Mouse (Mus musculus) G1E (cell line): ENCODE measurements at regions not wholly inside any gene's neighbourhood (a gene's known extent, or its start where the extent isn't known, plus 50 kb on each side); places are given as distances from the start of the nearest gene placed in this dataset.

Source experiments
- CTCF ChIP-seq: IDR thresholded peaks from 2 replicates; pipeline ENCODE4 v1.5.1; 2012; ENCODE audit warnings: low read depth, low read length, inconsistent platforms, mixed read lengths
- GATA1 ChIP-seq: IDR thresholded peaks from 2 replicates; pipeline ENCODE4 v1.6.1; 2012; ENCODE audit warnings: borderline replicate concordance, low read length, inconsistent platforms, mixed read lengths
- POLR2AphosphoS5 ChIP-seq: IDR thresholded peaks from 2 replicates; pipeline ENCODE4 v1.6.1; 2012; ENCODE audit warnings: low read depth, low read length, inconsistent platforms; ENCODE audit not compliant: insufficient replicate concordance
- TAL1 ChIP-seq: conservative IDR thresholded peaks from 2 replicates; pipeline ENCODE4 v1.6.1; 2012; ENCODE audit warnings: low read depth, low read length, inconsistent platforms, mixed read lengths

DNA sequence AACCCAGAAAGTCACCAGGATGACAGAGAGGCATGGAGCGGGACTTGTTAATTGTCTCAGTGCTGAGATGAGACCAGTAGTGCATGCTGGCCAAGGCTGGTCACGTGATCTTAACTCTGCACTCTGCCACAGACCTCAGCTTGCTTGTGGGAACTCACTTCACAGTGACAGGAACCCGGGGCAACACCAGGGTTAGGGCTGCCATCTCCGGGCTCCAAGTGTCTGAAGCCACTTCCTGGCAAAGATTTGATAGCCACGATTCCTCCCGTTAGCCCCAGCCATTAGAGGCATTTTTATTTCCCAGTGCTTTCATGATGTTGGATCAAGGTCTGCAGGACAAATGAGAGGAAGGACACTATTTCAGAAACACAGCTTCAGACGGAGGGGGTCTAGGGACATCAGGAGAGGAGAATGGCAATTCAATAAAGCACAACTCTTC, 261.1 kb downstream of the Adgrl2 start:
- TF ChIP-seq CTCF (no peak), TAL1 (no peak), POLR2AphosphoS5 (no peak), GATA1 (no peak)
